Mouse (Mus musculus): ENCODE data around the gene Gper1.

DNA sequence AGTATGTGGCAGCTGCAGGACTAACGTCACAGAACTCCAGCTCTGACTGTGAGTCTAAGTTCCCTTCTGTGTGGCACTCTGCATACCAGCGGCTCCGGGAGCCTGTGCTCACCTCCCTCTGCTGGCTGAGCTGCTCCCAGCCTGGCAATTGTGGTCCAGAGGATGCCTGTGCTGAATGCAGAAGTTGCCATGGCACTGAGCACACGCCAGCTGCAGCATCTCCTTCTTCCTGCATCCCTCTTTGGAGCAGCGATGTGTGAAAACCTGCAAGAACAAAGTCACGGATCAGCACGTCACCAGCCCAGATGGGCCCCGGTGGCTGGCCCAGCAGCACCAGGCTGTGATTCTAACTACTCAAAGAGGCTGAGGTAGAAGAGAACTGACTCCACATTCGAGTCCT lies 51.8 kb downstream of the Gper1 start:
- TF ChIP-seq FLI1 (IDR thresholded peaks at IDR 0.05; ENCODE audit: low read length): no peak
- no peak for TF ChIP-seq GATA1 (IDR thresholded peaks at IDR 0.05; ENCODE audit: borderline replicate concordance, low read length)
